Mouse (Mus musculus) gastrocnemius, postnatal 10 days (tissue): ENCODE data around the gene Gm8764. TPM values are rescaled to one million over a fixed set of nuclear protein-coding genes. Genes with fewer than 3 reads are reported as not detected.
"Not testable (repeated sequence)": the region's sequence is repeated elsewhere in the genome, so short reads cannot be mapped to it uniquely, and the experiment has no call there.

Source experiments
- DNase-seq: peaks from one replicate; pipeline ENCODE4 v3.0.0; 2021; ENCODE audit warnings: mixed read lengths
- long read RNA-seq, 2 experiments: library from polyadenylated mRNA; stranded (forward); transcript quantifications; one replicate each; pipeline ENCODE4 v2.0.0; 2021
- total RNA-seq, 2 experiments: library from RNA; stranded (reverse); gene quantifications; 2 replicates each; pipeline ENCODE4 v1.2.3; 2021

Gm8764 gene
- not detected for total RNA-seq
- long read RNA-seq, experiment 1, result 0 reads
- long read RNA-seq, experiment 2, result 0 reads

- not testable (repeated sequence) for DNase-seq
These were observed at the start of gene Gm8764 for GRCm38 (mm10) chr10:104159706-104160105. Gm8764 (plus strand) TSS chr10:104160006.

- no peak for DNase-seq
These were observed 49.8 kb upstream of the Gm8764 start for GRCm38 (mm10) chr10:104110044-104110443.

GRCm38 (mm10) chr10:104118312-104118711 lies 41.5 kb upstream of the Gm8764 start:
- DNase-seq, result no peak

- DNase-seq, result not testable (repeated sequence)
These were observed 17.1 kb upstream of the Gm8764 start, which contains the start of gene Gm21293 for GRCm38 (mm10) chr10:104142687-104143086. Gm21293 (plus strand) TSS chr10:104142987.

GRCm38 (mm10) chr10:104151197-104151596 lies 8.6 kb upstream of the Gm8764 start, which contains the start of gene Gm6763:
Gm6763 (plus strand) TSS chr10:104151497.
- DNase-seq, result not testable (repeated sequence)

GRCm38 (mm10) chr10:104168215-104168614 lies 8.4 kb downstream of the Gm8764 start, which contains the start of gene Gm21304:
Gm21304 (plus strand) TSS chr10:104168515.
- DNase-seq, result not testable (repeated sequence)

GRCm38 (mm10) chr10:104176724-104177123 lies 16.9 kb downstream of the Gm8764 start, which contains the start of gene Gm21312:
Gm21312 (plus strand) TSS chr10:104177024.
- DNase-seq, result not testable (repeated sequence)

GRCm38 (mm10) chr10:104185233-104185632 lies 25.4 kb downstream of the Gm8764 start, which contains the start of gene Gm20765:
Gm20765 (plus strand) TSS chr10:104185533.
- not testable (repeated sequence) for DNase-seq

GRCm38 (mm10) chr10:104193742-104194141 lies 33.9 kb downstream of the Gm8764 start, which contains the start of gene Gm4340:
Gm4340 (plus strand) TSS chr10:104194042.
- not testable (repeated sequence) for DNase-seq

- no peak for DNase-seq
These were observed 49.8 kb downstream of the Gm8764 start for GRCm38 (mm10) chr10:104209655-104210054.

- no peak for DNase-seq
These were observed 50.6 kb downstream of the Gm8764 start for GRCm38 (mm10) chr10:104210268-104210990.

Other genes starting within 250 kb of the Gm8764 start
- gene Gm21293, start 17.0 kb upstream of the Gm8764 start, total RNA-seq, result not detected
- not detected for gene Gm6763, start 8.5 kb upstream of the Gm8764 start, total RNA-seq
- not detected for gene Gm21304, start 8.5 kb downstream of the Gm8764 start, total RNA-seq
- gene Gm21312, start 17.0 kb downstream of the Gm8764 start, total RNA-seq, result not detected
- gene Gm20765, start 25.5 kb downstream of the Gm8764 start, total RNA-seq, result not detected
- gene Gm4340, start 34.0 kb downstream of the Gm8764 start, total RNA-seq, result not detected